Mouse (Mus musculus) CH12.LX (cell line): ENCODE data around the gene Chrm4.

ENCODE experiments used
- BHLHE40 ChIP-seq: IDR thresholded peaks from 2 replicates; pipeline ENCODE4 v1.6.1; 2011; ENCODE audit warnings: mild to moderate bottlenecking, low read depth, low read length, improper control_type of control experiment
- CTCF ChIP-seq, 2 experiments: IDR thresholded peaks in 1 of 2; conservative IDR thresholded peaks in 1 of 2; 2 replicates each; pipeline ENCODE4 v1.5.1; 2011 to 2012; ENCODE audit warnings: low read depth in 2 of 2, low read length in 2 of 2, improper control_type of control experiment in 1 of 2, inconsistent platforms in 1 of 2, mild to moderate bottlenecking in 1 of 2, moderate library complexity in 1 of 2
- E2F4 ChIP-seq: IDR thresholded peaks from 2 replicates; pipeline ENCODE4 v1.6.1; 2011; ENCODE audit warnings: low read depth, low read length, improper control_type of control experiment; ENCODE audit not compliant: insufficient replicate concordance
- MEF2A ChIP-seq: IDR thresholded peaks from 2 replicates; pipeline ENCODE4 v1.6.1; 2014; ENCODE audit warnings: low read depth, mild to moderate bottlenecking, inconsistent platforms, low read length, improper control_type of control experiment, borderline replicate concordance
- NELFE ChIP-seq: IDR thresholded peaks from 2 replicates; pipeline ENCODE4 v1.6.1; 2011; ENCODE audit warnings: low read depth, low read length, improper control_type of control experiment
- POLR2A ChIP-seq: IDR thresholded peaks from 2 replicates; pipeline ENCODE4 v1.6.1; 2011; ENCODE audit warnings: low read depth, mild to moderate bottlenecking, improper control_type of control experiment, low read length
- SIN3A ChIP-seq: IDR thresholded peaks from 2 replicates; pipeline ENCODE4 v1.6.1; 2012; ENCODE audit warnings: low read length, improper control_type of control experiment, inconsistent platforms
- TCF12 ChIP-seq: IDR thresholded peaks from 2 replicates; pipeline ENCODE4 v1.6.1; 2014; ENCODE audit warnings: low read depth, mild to moderate bottlenecking, inconsistent platforms, low read length, improper control_type of control experiment

DNA sequence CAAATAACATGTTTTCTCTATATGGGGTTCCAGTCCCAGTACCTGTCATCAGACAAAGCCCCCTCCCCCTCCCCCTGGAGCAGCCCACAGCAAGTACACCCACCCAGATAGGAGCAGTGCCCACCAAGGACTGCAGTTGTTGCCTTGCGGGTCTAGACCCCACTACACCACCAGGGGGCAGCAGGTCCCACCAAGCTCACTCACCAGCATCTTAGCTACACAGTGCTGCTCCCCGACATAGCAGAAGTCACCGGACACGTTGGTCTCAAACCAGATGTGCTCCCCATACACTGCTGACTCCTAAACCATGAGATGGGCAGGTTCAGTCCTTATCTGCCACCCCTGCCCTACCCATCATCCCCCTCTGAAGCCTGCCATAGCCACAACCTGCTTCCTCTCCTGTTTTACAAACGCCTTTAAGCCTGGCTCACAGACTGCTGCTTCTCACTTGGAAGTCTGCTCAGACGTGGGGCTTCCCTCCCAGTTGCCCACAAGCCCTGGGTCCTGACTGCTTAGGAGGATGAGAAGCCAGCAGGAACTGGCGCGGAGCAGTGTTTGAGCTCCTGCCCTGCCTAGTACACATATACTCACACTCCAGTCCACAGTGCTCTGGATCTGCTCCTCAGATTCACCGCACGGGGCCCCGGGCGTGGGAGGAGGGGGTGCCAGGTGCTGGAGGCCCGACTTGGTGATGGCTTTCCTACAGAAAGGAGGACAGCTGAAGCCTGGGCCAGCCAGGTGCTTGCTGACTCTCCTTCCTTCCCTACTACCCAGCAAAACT is 17.3 kb downstream of the Chrm4 start:
- TF ChIP-seq NELFE (no peak), MEF2A (no peak), E2F4 (no peak), POLR2A (no peak), BHLHE40 (no peak), CTCF (conservative IDR thresholded peaks at IDR 0.05 in 1 of 2, IDR thresholded peaks at IDR 0.05 in 1 of 2; ENCODE audit: low read depth in 2 of 2, low read length in 2 of 2) (peak; percentile 67 to 88), SIN3A (no peak), TCF12 (no peak)
